Mouse (Mus musculus) thymus, adult 2 months (tissue): Measurements from ENCODE around the gene Cd72.

Experiments
- CTCF ChIP-seq: fragments of 200-500 bp; IDR thresholded peaks from 2 replicates; pipeline ENCODE4 v1.5.1; 2012; ENCODE audit warnings: mild to moderate bottlenecking, control low read depth, low read length, moderate library complexity, borderline replicate concordance; ENCODE audit not compliant: control insufficient read depth, poor library complexity, insufficient read depth; ENCODE audit errors: extremely low read depth
- POLR2A ChIP-seq: fragments of 200-500 bp; IDR thresholded peaks from 2 replicates; pipeline ENCODE4 v1.6.1; 2012; ENCODE audit warnings: mild to moderate bottlenecking, low read length, control low read depth, moderate library complexity; ENCODE audit not compliant: control insufficient read depth, poor library complexity, insufficient read depth; ENCODE audit errors: extremely low read depth

- no peak for TF ChIP-seq CTCF
- TF ChIP-seq POLR2A, result no peak
Observed at GRCm38 (mm10) chr4:43470301-43470700, 15.9 kb upstream of the Cd72 start.
